Mouse (Mus musculus): Measurements from ENCODE around the gene Rab10.

DNA sequence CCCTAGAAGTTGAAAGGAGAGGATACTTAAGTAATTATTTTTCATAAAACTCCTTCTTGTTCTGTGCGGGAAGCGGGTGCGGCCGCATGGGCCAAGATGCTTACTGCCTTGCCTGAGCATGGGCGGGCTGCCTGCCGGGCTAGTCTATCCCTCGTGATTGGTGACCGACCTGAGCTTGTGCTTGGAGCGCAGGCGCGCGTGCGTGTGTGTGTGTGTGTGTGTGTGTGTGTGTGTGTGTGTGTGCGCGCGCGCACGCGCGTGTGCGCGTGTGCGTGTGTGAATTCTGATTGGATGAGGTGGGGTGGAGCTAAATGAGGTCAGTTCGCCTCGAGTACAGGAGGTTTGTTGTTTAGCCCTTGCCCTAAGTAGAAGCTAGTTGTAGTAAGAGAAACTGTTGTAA, 48.2 kb downstream of the Rab10 start:
- TF ChIP-seq CTCF (IDR thresholded peaks at IDR 0.05; ENCODE audit: low read depth, low read length) (no peak), POLR2A (IDR thresholded peaks at IDR 0.05; ENCODE audit: insufficient read depth, low read length) (no peak)
